Mouse (Mus musculus) intestine, embryonic 16.5 days (tissue): Measurements from ENCODE around the gene Ntmt1. TPM values are rescaled to one million over a fixed set of nuclear protein-coding genes. Genes with fewer than 3 reads are reported as not detected.

ENCODE experiments used
- ATAC-seq: fragments of 200-750 bp; cut with Nextera tagmentation; 2 replicates; pipeline ENCODE4 v1.8.0; 2017; ENCODE audit warnings: moderate TSS enrichment, moderate library complexity
- H3K27ac ChIP-seq: fragments of 300-500 bp; sonication (generic); 2 replicates; pipeline ENCODE4 v1.5.1; 2014; ENCODE audit warnings: mild to moderate bottlenecking, low read length
- H3K27me3 ChIP-seq: fragments of 300-500 bp; sonication (generic); replicated peaks from 2 replicates; pipeline ENCODE4 v1.6.1; 2014; ENCODE audit warnings: low read length, control low read depth, mixed read lengths; ENCODE audit not compliant: control insufficient read depth, insufficient read depth
- H3K36me3 ChIP-seq: fragments of 300-500 bp; sonication (generic); 2 replicates; pipeline ENCODE4 v1.6.1; 2014; ENCODE audit warnings: low read length, control low read depth; ENCODE audit not compliant: control insufficient read depth, insufficient read depth
- H3K4me1 ChIP-seq: fragments of 300-500 bp; sonication (generic); 2 replicates; pipeline ENCODE4 v1.6.1; 2014; ENCODE audit warnings: low read length, control low read depth, mixed read lengths; ENCODE audit not compliant: control insufficient read depth, insufficient read depth
- H3K4me2 ChIP-seq: fragments of 300-500 bp; sonication (generic); 2 replicates; pipeline ENCODE4 v1.6.1; 2014; ENCODE audit warnings: low read depth, low read length, control low read depth
- H3K4me3 ChIP-seq: fragments of 300-500 bp; sonication (generic); 2 replicates; pipeline ENCODE4 v1.5.1; 2014; ENCODE audit warnings: mild to moderate bottlenecking, low read length
- H3K9ac ChIP-seq: fragments of 300-500 bp; sonication (generic); 2 replicates; pipeline ENCODE4 v1.6.1; 2014; ENCODE audit warnings: low read depth, low read length
- H3K9me3 ChIP-seq: fragments of 300-500 bp; sonication (generic); 2 replicates; pipeline ENCODE4 v1.6.1; 2016; ENCODE audit warnings: low read length, control low read depth; ENCODE audit not compliant: control insufficient read depth
- WGBS: fragments of 180-500 bp; shearing (Covaris S2); extraction: QIAGEN DNeasy Blood & Tissue Kit; methylation state at CpG from one replicate; pipeline ENCODE4 v1.1.7; 2014; 5-methylcytosine and 5-hydroxymethylcytosine counted together
- polyA plus RNA-seq: library from polyadenylated mRNA; unstranded; fragments of >200 nt; fragmentation: Nextera tagmentation; extraction: Ambion mirVana; gene quantifications from 2 replicates; pipeline ENCODE4 v1.2.1, GENCODE M21; 2015

Gene Ntmt1
- 76.3 and 87.4 TPM in 2 replicates for polyA plus RNA-seq

GRCm38 (mm10) chr2:30807648-30808295, at the start of gene Ntmt1:
Gene Ntmt1, plus strand, starts transcription at chr2:30807826.
- H3K9ac ChIP-seq = peak within 1 kb of the TSS; percentile 96
- WGBS = under 1% methylated on average over 43 of the region's 44 CpGs

GRCm38 (mm10) chr2:30758341-30759087, 49.1 kb upstream of the Ntmt1 start:
- ATAC-seq = peak; percentile 88
- H3K36me3 ChIP-seq = no peaks in the 10 kb centered on the region
- H3K9me3 ChIP-seq = no peaks in the 10 kb centered on the region; the same call in 1 of the 2 replicates
- H3K4me1 ChIP-seq = peaks cover 27% of the 10 kb centered on the region
- H3K4me2 ChIP-seq = peak overlapping the region; percentile 44
- peak overlapping the region; percentile 87 for H3K27ac ChIP-seq
- WGBS = 6% methylated on average over 17 of the region's 17 CpGs
- H3K27me3 ChIP-seq = no peaks in the 10 kb centered on the region
- no peak overlapping the region for H3K4me3 ChIP-seq
- peak overlapping the region; percentile 50; the same call in 1 of the 2 replicates for H3K9ac ChIP-seq

More at GRCm38 (mm10) chr2:30807648-30808295, at the start of gene Ntmt1:
- no peaks in the 10 kb centered on the region for H3K27me3 ChIP-seq
- H3K4me1 ChIP-seq = peaks cover 23% of the 10 kb centered on the region
- H3K36me3 ChIP-seq = peaks cover 6% of the 10 kb centered on the region; the same call in 1 of the 2 replicates
- H3K4me2 ChIP-seq = peak within 1 kb of the TSS; percentile 96
- ATAC-seq = peak; percentile 98
- H3K27ac ChIP-seq = peak within 1 kb of the TSS; percentile 72
- peak within 1 kb of the TSS; percentile 82 for H3K4me3 ChIP-seq
- no peaks in the 10 kb centered on the region for H3K9me3 ChIP-seq

GRCm38 (mm10) chr2:30759088-30759374, 48.6 kb upstream of the Ntmt1 start:
- Histone ChIP-seq H3K4me1 (peaks cover 27% of the 10 kb centered on the region), H3K9me3 (no peaks in the 10 kb centered on the region; the same call in 1 of the 2 replicates), H3K4me2 (peak overlapping the region; percentile 44; the same call in 1 of the 2 replicates), H3K36me3 (no peaks in the 10 kb centered on the region), H3K9ac (peak overlapping the region; percentile 50; the same call in 1 of the 2 replicates), H3K4me3 (no peak overlapping the region), H3K27me3 (no peaks in the 10 kb centered on the region), H3K27ac (peak overlapping the region; percentile 87)
- WGBS = 54% methylated on average over 4 of the region's 4 CpGs
- 0 out of 2 replicates have a peak, but pooled peaks have one; percentile 19 for ATAC-seq

GRCm38 (mm10) chr2:30759442-30759841, 48.2 kb upstream of the Ntmt1 start:
- H3K4me1 ChIP-seq = peaks cover 27% of the 10 kb centered on the region
- H3K4me3 ChIP-seq = no peak overlapping the region
- no peak for ATAC-seq
- no peaks in the 10 kb centered on the region; the same call in 1 of the 2 replicates for H3K9me3 ChIP-seq
- H3K9ac ChIP-seq = no peak overlapping the region; the same call in 1 of the 2 replicates
- H3K27ac ChIP-seq = peak overlapping the region; percentile 87; the same call in 1 of the 2 replicates
- no peak overlapping the region for H3K4me2 ChIP-seq
- H3K27me3 ChIP-seq = no peaks in the 10 kb centered on the region
- 66% methylated on average over 4 of the region's 4 CpGs for WGBS
- no peaks in the 10 kb centered on the region for H3K36me3 ChIP-seq

- Histone ChIP-seq H3K9me3 (peaks cover 5% of the 10 kb centered on the region; the same call in 1 of the 2 replicates), H3K4me2 (no peak overlapping the region), H3K9ac (no peak overlapping the region), H3K4me3 (no peak overlapping the region), H3K27ac (no peak overlapping the region), H3K4me1 (peaks cover 27% of the 10 kb centered on the region), H3K36me3 (no peaks in the 10 kb centered on the region), H3K27me3 (no peaks in the 10 kb centered on the region)
- WGBS = 56% methylated on average over 10 of the region's 10 CpGs
- no peak for ATAC-seq
Measured at GRCm38 (mm10) chr2:30759858-30760547, 47.6 kb upstream of the Ntmt1 start.

GRCm38 (mm10) chr2:30760706-30761105, 46.9 kb upstream of the Ntmt1 start:
- H3K4me3 ChIP-seq = no peak overlapping the region
- no peak for ATAC-seq
- H3K4me2 ChIP-seq = no peak overlapping the region
- H3K9ac ChIP-seq = no peak overlapping the region
- H3K9me3 ChIP-seq = peaks cover 5% of the 10 kb centered on the region; the same call in 1 of the 2 replicates
- no peaks in the 10 kb centered on the region for H3K36me3 ChIP-seq
- H3K27ac ChIP-seq = 0 out of 2 replicates have a peak overlapping the region, but pooled peaks have one; percentile 16
- peaks cover 27% of the 10 kb centered on the region for H3K4me1 ChIP-seq
- H3K27me3 ChIP-seq = no peaks in the 10 kb centered on the region
- WGBS = 45% methylated on average over 6 of the region's 6 CpGs

GRCm38 (mm10) chr2:30766446-30766845, 41.2 kb upstream of the Ntmt1 start:
- Histone ChIP-seq H3K4me3 (no peak overlapping the region), H3K9ac (no peak overlapping the region), H3K27ac (no peak overlapping the region), H3K4me1 (no peaks in the 10 kb centered on the region), H3K4me2 (no peak overlapping the region), H3K9me3 (0 out of 2 replicates have a peak, but pooled peaks cover 5% of the 10 kb centered on the region), H3K36me3 (no peaks in the 10 kb centered on the region), H3K27me3 (no peaks in the 10 kb centered on the region)
- WGBS = 76% methylated on average over 5 of the region's 5 CpGs
- no peak for ATAC-seq

- peaks cover 12% of the 10 kb centered on the region for H3K4me1 ChIP-seq
- H3K9me3 ChIP-seq = 0 out of 2 replicates have a peak, but pooled peaks cover 5% of the 10 kb centered on the region
- no peak overlapping the region for H3K9ac ChIP-seq
- no peak overlapping the region for H3K4me2 ChIP-seq
- no peaks in the 10 kb centered on the region for H3K36me3 ChIP-seq
- H3K27ac ChIP-seq = no peak overlapping the region
- WGBS = 82% methylated on average over 7 of the region's 7 CpGs
- no peak for ATAC-seq
- no peaks in the 10 kb centered on the region for H3K27me3 ChIP-seq
- H3K4me3 ChIP-seq = no peak overlapping the region
Measured at GRCm38 (mm10) chr2:30767626-30768240, 39.9 kb upstream of the Ntmt1 start.
